Mouse (Mus musculus) heart, embryonic 14.5 days (tissue): ENCODE measurements around the gene Tssk3. TPM values are rescaled to one million over a fixed set of nuclear protein-coding genes. Genes with fewer than 3 reads are reported as not detected.

Experiments used
- ATAC-seq: fragments of 200-750 bp; cut with Nextera tagmentation; 2 replicates; pipeline ENCODE4 v1.8.0; 2017; ENCODE audit warnings: low read depth, moderate TSS enrichment; ENCODE audit not compliant: insufficient number of reproducible peaks, insufficient read depth, low FRiP score
- H3K27ac ChIP-seq, 2 experiments: fragments of 200-500 bp in 1 of 2; fragments of 300-500 bp in 1 of 2; sonication (generic) in 1 of 2; replicated peaks in 1 of 2; 2 replicates each; pipeline ENCODE4 v1.5.1; 2012 to 2014; ENCODE audit warnings: low read depth in 2 of 2, low read length in 2 of 2, control low read depth in 1 of 2, mild to moderate bottlenecking in 1 of 2, mixed read lengths in 1 of 2; ENCODE audit not compliant: control insufficient read depth in 1 of 2, insufficient read depth in 1 of 2
- H3K27me3 ChIP-seq: fragments of 300-500 bp; sonication (generic); 2 replicates; pipeline ENCODE4 v1.6.1; 2014; ENCODE audit warnings: mild to moderate bottlenecking, low read length, control low read depth; ENCODE audit not compliant: control insufficient read depth, insufficient read depth
- H3K36me3 ChIP-seq: fragments of 300-500 bp; sonication (generic); 2 replicates; pipeline ENCODE4 v1.6.1; 2014; ENCODE audit warnings: mild to moderate bottlenecking, control low read depth, low read length, mixed read lengths; ENCODE audit not compliant: control insufficient read depth, insufficient read depth
- H3K4me1 ChIP-seq, 2 experiments: fragments of 200-500 bp in 1 of 2; fragments of 300-500 bp in 1 of 2; sonication (generic) in 1 of 2; 2 replicates each; pipeline ENCODE4 v1.6.1; 2012 to 2014; ENCODE audit warnings: low read length in 2 of 2, control low read depth in 1 of 2, mixed read lengths in 1 of 2; ENCODE audit not compliant: control insufficient read depth in 2 of 2, insufficient read depth in 2 of 2
- H3K4me2 ChIP-seq: fragments of 300-500 bp; sonication (generic); 2 replicates; pipeline ENCODE4 v1.6.1; 2014; ENCODE audit warnings: mild to moderate bottlenecking, low read length
- H3K4me3 ChIP-seq, 2 experiments: fragments of 200-500 bp in 1 of 2; fragments of 300-500 bp in 1 of 2; sonication (generic) in 1 of 2; 2 replicates each; pipeline ENCODE4 v1.5.1; 2012 to 2014; ENCODE audit warnings: low read length in 2 of 2, mild to moderate bottlenecking in 2 of 2, control low read depth in 1 of 2, low read depth in 1 of 2, moderate library complexity in 1 of 2; ENCODE audit not compliant: control insufficient read depth in 1 of 2, insufficient read depth in 1 of 2
- H3K9ac ChIP-seq: fragments of 300-500 bp; sonication (generic); 2 replicates; pipeline ENCODE4 v1.6.1; 2014; ENCODE audit warnings: mild to moderate bottlenecking, low read length
- H3K9me3 ChIP-seq: fragments of 300-500 bp; sonication (generic); 2 replicates; pipeline ENCODE4 v1.6.1; 2016; ENCODE audit warnings: low read length, control low read depth; ENCODE audit not compliant: control insufficient read depth
- WGBS: fragments of 180-500 bp; shearing (Covaris S2); extraction: QIAGEN DNeasy Blood & Tissue Kit; methylation state at CpG from one replicate; pipeline ENCODE4 v1.1.7; 2014; 5-methylcytosine and 5-hydroxymethylcytosine counted together
- polyA plus RNA-seq: library from polyadenylated mRNA; unstranded; fragments of >200 nt; fragmentation: Nextera tagmentation; extraction: Ambion mirVana; gene quantifications from 2 replicates; pipeline ENCODE4 v1.2.1, GENCODE M21; 2014

Gene Tssk3
- polyA plus RNA-seq, 1 experiment from 2014 or later = not detected

DNA sequence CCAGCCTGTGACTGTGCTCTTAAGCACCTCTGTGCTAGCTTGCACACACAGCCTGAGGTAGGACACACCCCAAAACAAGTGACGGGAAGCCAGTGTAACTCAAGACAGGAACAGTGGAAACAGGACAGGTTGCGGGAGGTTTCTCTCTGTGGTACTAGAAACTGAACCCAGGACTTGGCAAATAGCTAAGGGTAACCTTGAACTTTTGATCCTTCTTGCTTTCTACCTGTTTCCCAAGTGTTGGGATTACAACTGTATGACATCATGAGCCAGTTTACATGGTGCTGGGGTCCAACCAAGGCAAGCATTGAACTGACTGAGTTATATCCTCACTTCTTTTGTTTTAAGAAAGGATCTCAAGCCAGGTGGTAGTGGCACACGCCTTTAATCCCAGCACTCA is 11.0 kb downstream of the Tssk3 start:
- no peak overlapping the region for H3K27ac ChIP-seq
- no peaks in the 10 kb centered on the region for H3K27me3 ChIP-seq
- H3K4me3 ChIP-seq = no peak overlapping the region
- H3K4me2 ChIP-seq = no peak overlapping the region
- WGBS = 89% methylated on average over 3 of the region's 3 CpGs
- no peak overlapping the region for H3K9ac ChIP-seq
- no peaks in the 10 kb centered on the region for H3K9me3 ChIP-seq
- peaks cover 98% of the 10 kb centered on the region for H3K36me3 ChIP-seq
- ATAC-seq = no peak
- H3K4me1 ChIP-seq = no peaks in the 10 kb centered on the region

- peaks cover 95% of the 10 kb centered on the region for H3K36me3 ChIP-seq
- no peaks in the 10 kb centered on the region for H3K4me1 ChIP-seq
- no peak overlapping the region for H3K4me2 ChIP-seq
- H3K9me3 ChIP-seq = no peaks in the 10 kb centered on the region
- no peak overlapping the region for H3K9ac ChIP-seq
- H3K4me3 ChIP-seq = no peak overlapping the region
- H3K27me3 ChIP-seq = no peaks in the 10 kb centered on the region
- 93% methylated on average over 11 of the region's 11 CpGs for WGBS
- H3K27ac ChIP-seq = no peak overlapping the region
- ATAC-seq = no peak
Observed at GRCm38 (mm10) chr4:129476047-129476446, 14.8 kb downstream of the Tssk3 start.

DNA sequence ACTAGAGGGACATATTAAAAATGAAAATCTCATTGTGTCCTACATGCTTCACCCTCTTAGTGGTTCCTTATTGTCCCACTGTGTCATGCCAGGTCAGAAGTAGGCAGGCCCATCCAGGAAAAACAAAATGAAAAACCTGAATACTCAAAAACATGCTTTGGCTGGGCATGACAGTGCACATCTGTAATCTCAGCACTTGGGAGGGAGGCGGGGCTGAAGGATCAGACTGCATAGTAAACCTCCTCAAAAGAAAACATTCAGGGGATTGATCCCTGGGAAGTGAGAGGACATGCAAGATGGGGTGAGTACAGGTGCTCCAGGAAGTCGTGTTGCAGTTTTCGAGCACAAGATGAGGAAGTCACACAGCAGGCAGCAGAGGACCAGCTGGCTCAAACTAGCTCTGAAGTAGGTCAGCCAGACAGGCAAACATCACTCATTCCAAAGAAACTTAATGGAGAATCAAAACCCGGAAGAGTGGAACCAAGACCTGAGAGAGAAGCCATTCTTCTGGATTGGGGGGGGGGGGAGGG is 26.5 kb downstream of the Tssk3 start:
- ATAC-seq = no peak
- Histone ChIP-seq H3K9me3 (no peaks in the 10 kb centered on the region), H3K36me3 (peaks cover 55% of the 10 kb centered on the region), H3K9ac (no peak overlapping the region), H3K4me3 (no peak overlapping the region), H3K4me2 (no peak overlapping the region), H3K4me1 (peaks cover 5 to 13% of the 10 kb centered on the region in 2 experiments), H3K27ac (no peak overlapping the region), H3K27me3 (no peaks in the 10 kb centered on the region)
- WGBS = 87% methylated on average over 4 of the region's 4 CpGs

GRCm38 (mm10) chr4:129463097-129464059 is 27.4 kb downstream of the Tssk3 start:
- Histone ChIP-seq H3K9me3 (no peaks in the 10 kb centered on the region), H3K27me3 (no peaks in the 10 kb centered on the region), H3K36me3 (peaks cover 45% of the 10 kb centered on the region), H3K4me3 (no peak overlapping the region), H3K4me2 (no peak overlapping the region), H3K27ac (no peak overlapping the region), H3K4me1 (peaks cover 5 to 13% of the 10 kb centered on the region in 2 experiments), H3K9ac (no peak overlapping the region)
- WGBS = 82% methylated on average over 24 of the region's 24 CpGs
- no peak for ATAC-seq

GRCm38 (mm10) chr4:129462118-129462517 is 28.7 kb downstream of the Tssk3 start:
- Histone ChIP-seq H3K4me1 (peaks cover 5 to 13% of the 10 kb centered on the region in 2 experiments), H3K27ac (peak overlapping the region in 1 of 2 experiments; percentile 69; a peak in 2 of 4 replicates), H3K27me3 (no peaks in the 10 kb centered on the region), H3K36me3 (peaks cover 32% of the 10 kb centered on the region), H3K9ac (peak overlapping the region; percentile 89), H3K9me3 (no peaks in the 10 kb centered on the region), H3K4me3 (peak overlapping the region; percentile 80 to 96), H3K4me2 (peak overlapping the region; percentile 92)
- ATAC-seq = no peak
- WGBS = 37% methylated on average over 3 of the region's 3 CpGs

DNA sequence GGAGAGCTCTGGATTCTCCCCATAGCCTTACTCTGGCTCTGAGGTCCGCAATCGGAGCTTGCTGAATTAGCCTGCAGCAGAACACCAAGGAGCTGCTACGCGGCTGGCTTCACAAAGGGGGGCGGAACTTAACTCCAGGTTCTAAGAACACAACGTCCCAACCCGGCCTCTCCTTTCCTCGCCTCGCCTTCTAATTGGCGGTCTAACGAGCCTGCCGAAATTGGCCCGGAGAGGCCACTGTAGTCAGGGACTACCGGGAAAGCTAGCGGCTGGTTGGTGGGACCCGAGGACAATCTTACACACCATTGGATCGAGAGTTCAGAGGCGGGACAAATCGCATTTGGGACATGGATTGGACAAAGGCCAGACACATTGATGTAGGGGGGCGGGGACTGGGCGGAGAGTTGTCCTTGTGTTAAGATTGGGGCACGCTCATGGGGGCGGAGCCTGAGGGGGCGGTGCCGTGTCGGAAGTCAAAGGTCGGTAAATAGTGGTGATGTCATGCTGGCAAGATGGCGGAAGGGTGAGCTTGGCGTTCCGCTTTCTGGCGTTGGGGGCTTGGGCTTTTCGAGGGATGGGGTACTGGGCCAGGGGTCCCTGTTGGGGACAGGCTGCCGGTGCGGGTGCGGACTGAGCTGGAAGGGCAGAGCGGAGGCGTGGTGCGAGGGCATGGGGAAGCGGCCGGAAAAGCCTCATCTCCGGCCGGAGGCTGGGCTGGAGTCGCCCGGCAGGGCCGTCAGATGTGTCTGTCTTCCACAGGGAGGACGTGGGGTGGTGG is 29.4 kb downstream of the Tssk3 start, which contains the start of gene Bsdc1:
Bsdc1 (plus strand) TSS at position 399 of the 778 bp plus-strand sequence.
- Histone ChIP-seq H3K9me3 (no peaks in the 10 kb centered on the region), H3K4me3 (peak within 1 kb of the TSS; percentile 80 to 96), H3K4me1 (peaks cover 5 to 13% of the 10 kb centered on the region in 2 experiments), H3K36me3 (peaks cover 25% of the 10 kb centered on the region), H3K27ac (peak within 1 kb of the TSS; percentile 84 to 88), H3K9ac (peak within 1 kb of the TSS; percentile 89), H3K4me2 (peak within 1 kb of the TSS; percentile 92), H3K27me3 (no peaks in the 10 kb centered on the region)
- WGBS = under 1% methylated on average over 46 of the region's 46 CpGs
- peak; percentile 97 for ATAC-seq

- H3K27ac ChIP-seq = peak overlapping the region; percentile 84 to 88
- no peaks in the 10 kb centered on the region for H3K27me3 ChIP-seq
- H3K4me3 ChIP-seq = peak overlapping the region; percentile 51 to 52
- no peaks in the 10 kb centered on the region for H3K9me3 ChIP-seq
- H3K36me3 ChIP-seq = peaks cover 19% of the 10 kb centered on the region
- H3K9ac ChIP-seq = peak overlapping the region; percentile 82
- WGBS = 0% methylated on average over 4 of the region's 4 CpGs
- H3K4me2 ChIP-seq = peak overlapping the region; percentile 87
- no peak for ATAC-seq
- peaks cover 5 to 13% of the 10 kb centered on the region in 2 experiments for H3K4me1 ChIP-seq
Observed at GRCm38 (mm10) chr4:129460827-129461182, 30.0 kb downstream of the Tssk3 start.
